Mouse (Mus musculus): ENCODE measurements around the gene Nfxl1.
"Not testable (repeated sequence)": the region's sequence is repeated elsewhere in the genome, so short reads cannot be mapped to it uniquely, and the experiment has no call there.

The Nfxl1 gene

DNA sequence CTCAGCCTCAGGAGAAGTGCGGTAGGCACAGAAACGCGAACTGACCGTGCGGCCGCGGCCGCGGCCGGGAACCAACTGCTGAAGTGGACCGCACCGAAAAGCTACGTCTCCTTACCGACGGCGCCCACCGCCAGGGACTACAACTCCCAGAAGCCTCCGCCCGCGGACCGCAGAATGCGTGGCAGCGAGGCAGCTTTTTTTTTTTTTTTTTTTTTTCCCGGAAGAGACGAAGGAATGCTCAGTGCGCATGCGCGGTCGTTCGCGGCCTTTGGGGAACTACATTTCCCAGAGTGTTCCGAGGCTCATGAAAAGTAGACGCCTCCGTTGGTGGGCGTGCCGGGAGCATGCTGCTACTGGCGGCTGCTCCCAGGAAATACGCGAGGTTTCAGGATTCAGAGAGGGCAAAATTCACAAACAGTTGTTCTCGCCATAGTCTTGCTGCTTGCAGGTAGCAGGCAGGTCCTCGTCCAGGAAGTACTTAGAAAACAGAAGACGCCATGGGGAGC, at the start of gene Nfxl1:
Nfxl1 (minus strand) TSS at position 141 of the 506 bp plus-strand sequence.
- DNase-seq = peak; percentile 95

DNA sequence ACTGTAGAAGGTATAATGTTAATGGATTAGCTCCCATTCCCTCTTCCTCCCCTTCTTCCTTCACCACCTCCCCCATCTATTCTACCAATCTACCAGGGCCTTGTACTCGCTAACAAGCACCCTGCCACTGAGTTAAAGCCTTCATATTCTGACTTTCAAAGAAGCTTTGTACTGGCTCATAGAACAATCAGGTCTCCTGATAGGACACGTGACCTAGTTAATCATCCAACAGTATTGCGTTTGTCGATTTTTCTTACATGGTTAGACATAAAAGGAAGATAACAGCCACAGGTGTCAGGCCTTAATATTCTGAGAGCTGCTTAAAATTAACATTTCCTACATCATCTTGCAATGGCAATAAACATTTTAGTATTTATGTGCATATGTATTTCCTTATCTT, 43.7 kb upstream of the Nfxl1 start:
- DNase-seq = no peak

- no peak for DNase-seq
Measured at GRCm38 (mm10) chr5:72601006-72601405, 41.5 kb upstream of the Nfxl1 start.

DNA sequence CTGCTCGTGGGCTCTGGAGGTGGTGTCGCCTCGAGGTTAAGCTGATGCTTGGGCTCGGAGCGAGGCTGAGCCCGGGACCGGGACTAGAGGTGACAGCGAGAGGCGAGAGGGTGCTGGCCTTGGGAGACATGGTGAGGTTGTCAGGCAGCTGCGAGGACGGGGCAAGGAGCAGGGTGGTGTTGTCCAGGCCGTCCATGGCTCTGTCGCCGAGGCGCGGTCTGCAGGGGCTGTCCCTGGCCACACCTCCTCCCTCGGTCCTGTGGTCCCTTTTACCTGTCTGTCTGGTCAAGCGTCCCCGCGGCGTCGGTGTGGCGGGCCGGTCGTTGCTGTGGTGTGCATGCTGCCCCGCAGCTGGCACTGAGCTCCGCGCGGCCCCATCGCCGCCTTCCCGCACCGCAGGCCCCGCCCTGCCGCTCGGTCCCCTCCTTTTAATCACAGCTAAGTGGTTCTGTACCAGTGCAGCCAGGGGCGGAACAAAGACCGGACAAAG, 27.8 kb upstream of the Nfxl1 start, which contains the start of gene Gm5868:
Gm5868 (minus strand) TSS at position 360 of the 490 bp plus-strand sequence.
- no peak for DNase-seq

GRCm38 (mm10) chr5:72586667-72587191, 27.2 kb upstream of the Nfxl1 start:
- DNase-seq = not testable (repeated sequence)

DNA sequence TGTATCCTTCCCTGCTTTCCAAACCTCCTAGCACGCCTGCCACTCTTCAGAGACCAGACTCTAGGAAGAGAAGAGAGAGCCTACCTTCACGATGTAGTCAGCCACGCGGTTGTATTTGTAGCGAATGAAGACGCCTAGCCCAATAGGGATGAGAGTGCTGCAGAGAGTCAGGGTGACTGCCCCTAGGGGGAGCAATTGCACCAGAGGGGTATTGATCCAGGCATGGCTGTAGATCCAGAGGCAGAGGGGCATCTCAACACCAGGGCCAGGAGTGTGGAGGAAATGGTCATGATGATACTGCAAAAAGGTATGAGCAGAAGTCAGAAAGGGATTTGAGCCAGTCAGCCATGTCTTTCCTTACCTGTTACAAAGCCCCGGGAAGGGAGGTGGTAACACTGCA, 26.6 kb upstream of the Nfxl1 start:
- not testable (repeated sequence) for DNase-seq

DNA sequence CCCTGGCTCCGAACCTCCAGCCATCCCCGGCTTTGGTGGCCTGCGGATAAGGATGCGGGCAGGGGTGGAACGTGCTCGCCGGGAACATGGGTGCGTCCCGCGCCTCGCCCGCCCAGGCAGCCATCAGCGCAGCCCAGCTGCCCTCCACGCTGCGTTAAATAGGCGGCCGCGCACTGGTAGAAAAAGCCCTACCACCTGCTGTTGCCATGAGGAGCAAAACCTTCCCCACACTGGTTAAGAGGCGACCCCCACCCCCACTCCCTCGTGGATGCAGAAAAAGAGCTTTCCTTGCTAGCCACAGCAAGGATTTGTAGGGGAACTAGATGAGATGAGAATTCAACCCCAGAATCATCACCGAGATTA, 21.5 kb upstream of the Nfxl1 start, which contains the start of gene Zar1:
Zar1 (minus strand) TSS at position 285 of the 363 bp plus-strand sequence.
- DNase-seq = not testable (repeated sequence)

DNA sequence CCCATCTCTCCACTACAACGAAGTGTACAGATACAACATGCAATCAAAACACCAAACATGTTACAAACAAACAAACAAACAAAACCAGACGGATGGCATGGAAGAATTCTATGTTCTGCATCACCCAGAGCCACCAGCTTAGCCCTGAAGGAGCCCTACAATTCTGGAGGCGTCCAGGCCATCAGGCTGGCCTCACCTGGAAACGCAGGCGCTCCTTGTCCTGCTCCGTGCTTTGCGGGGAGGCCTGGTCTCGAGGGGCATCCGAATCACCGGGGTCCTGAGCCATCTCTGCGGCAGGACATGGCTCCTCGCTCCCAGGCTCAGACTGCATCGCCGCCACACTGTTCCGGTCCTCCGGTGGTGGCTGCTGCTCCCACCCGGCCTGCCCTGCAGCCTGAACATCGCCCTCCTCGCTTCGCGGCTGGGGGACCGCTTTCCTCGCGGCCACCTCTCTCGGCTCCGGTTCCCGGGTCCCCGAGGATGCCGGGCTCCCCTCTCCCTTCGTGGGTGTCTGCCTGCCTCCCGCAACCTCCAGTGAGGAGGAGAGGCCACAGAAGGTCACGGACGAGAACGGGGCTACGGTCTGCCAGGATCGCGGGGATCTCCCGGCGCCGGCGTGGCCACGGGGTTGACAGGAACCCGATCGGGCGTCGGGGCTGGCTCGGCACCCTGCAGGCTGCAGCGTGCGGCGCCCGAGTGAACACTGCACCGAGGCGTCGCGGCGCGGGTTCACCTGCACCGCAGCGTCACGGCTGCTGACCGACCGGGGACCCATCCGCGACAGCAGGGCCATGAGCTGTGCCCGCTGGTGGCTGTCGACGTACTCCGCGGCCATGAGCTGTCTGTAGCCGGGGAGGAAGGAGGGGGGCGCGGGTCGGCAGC, 20.8 kb upstream of the Nfxl1 start:
- DNase-seq = not testable (repeated sequence)

- DNase-seq = not testable (repeated sequence)
Measured at GRCm38 (mm10) chr5:72579599-72579998, 20.1 kb upstream of the Nfxl1 start.

DNA sequence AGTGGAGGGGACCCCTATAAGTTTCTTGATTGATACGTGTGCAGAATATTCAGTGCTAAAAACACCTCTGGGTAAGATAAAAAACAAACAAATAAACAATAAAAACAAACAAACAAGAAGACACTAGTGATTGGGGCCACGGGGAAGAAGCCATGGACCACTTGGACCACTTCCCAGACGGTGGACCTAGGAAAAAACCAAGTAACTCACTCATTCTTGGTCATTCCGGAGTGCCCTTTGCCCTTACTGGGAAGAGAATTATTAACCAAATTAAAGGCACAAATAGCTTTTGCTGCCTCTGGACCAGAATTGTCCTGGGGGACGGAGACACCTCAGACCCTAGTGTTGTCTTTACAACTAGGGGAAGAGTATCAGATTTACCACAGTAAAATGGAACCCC, 6.1 kb upstream of the Nfxl1 start:
- DNase-seq = no peak

DNA sequence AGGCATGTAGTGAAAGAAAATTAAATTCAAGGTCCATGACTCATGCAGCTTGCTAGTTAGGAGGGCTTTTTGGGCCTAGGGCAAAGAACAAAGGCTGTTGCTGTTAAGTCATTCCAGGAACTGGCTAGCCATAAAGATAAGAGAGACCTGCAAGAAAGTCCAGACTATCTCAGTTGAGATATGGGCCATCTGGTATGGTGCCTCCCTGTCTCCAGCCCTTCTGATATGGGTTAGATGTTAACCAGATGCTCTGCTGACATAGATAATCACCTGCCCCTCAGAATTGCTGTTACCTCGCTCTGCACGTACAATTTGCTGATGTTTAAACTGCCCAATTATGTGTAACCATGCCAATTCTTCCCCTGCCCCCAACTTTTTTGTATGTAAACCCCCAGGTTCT, 3.7 kb upstream of the Nfxl1 start:
- not testable (repeated sequence) for DNase-seq

- DNase-seq = no peak
Measured at GRCm38 (mm10) chr5:72560976-72561628, 1.6 kb upstream of the Nfxl1 start.

GRCm38 (mm10) chr5:72558716-72559526, 563 bp downstream of the Nfxl1 start:
- DNase-seq = no peak

DNA sequence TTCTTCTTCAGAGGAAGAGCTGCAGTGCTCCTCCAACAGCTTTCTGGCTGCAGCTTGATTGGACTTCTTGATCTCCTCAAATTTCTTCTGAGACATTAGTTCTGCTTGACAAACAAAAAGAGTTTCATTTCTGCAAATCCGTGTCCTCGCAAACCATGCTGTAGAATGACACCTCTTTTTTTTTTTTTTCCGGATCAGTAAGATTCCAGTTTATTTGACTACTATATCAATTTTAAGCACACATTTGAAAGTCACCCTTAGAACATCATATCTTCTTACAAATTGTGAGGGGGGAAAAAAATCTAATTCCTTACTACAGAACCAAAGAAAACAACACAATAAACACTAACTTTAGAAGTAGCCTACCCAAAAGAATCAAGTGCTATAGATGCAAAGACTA, 3.2 kb downstream of the Nfxl1 start:
- DNase-seq = no peak

DNA sequence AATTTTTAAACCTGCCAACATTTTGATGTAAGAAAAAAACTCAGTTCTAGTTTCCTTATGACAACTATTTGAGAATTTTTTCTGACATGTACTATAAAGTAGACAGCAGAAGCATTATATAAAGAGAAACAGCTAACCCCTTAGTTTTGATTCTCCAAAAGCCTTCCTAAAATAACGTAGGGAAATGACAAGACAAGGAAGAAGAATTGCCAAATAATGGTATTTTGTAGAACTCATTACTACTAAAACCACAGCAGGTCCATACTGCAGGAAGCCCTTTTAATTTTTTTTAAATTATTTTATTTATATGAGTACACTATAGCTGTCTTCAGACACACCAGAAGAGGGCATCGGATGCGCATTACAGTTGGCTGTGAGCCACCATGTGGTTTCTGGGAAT, 8.3 kb downstream of the Nfxl1 start:
- DNase-seq = no peak

GRCm38 (mm10) chr5:72528896-72529295, 30.6 kb downstream of the Nfxl1 start:
- DNase-seq = no peak

DNA sequence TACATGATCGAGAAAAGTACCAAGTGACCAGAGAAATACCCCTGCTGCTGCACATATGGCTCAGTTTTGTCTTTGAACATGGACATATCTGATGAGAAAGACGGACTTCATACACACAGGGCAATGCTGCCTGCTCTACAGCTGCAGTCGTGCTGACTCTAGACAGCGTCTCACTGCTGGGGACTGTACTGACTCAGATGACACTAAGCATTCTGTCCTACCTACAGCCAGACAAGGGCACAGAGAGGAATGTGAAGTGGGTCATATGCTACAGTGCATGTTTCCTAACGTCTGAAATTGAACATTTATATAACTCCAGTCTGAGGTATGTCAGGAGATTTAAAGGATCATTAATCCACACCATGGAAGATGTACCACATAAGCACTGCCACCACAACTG, 45.7 kb downstream of the Nfxl1 start:
- DNase-seq = no peak

- DNase-seq = no peak
Measured at GRCm38 (mm10) chr5:72505740-72506139, 53.7 kb downstream of the Nfxl1 start.

- no peak for DNase-seq
Measured at GRCm38 (mm10) chr5:72503531-72504523, 55.7 kb downstream of the Nfxl1 start, which contains the start of gene Corin. Gene Corin, minus strand, starts transcription at chr5:72504473.

GRCm38 (mm10) chr5:72502778-72503177, 56.7 kb downstream of the Nfxl1 start:
- DNase-seq = no peak

- DNase-seq = no peak
Measured at GRCm38 (mm10) chr5:72501763-72502162, 57.7 kb downstream of the Nfxl1 start.

Data from right cerebral cortex, postnatal 25 days (tissue).